Mouse (Mus musculus): ENCODE data around the gene Tldc2. TPM values are rescaled to one million over a fixed set of nuclear protein-coding genes. Genes with fewer than 3 reads are reported as not detected.

Tldc2 gene
- polyA plus RNA-seq, 1 experiment from 2014 or later = not detected

- DNase-seq (ENCODE audit: low spot score) = no peak
- no peaks in the 10 kb centered on the region for H3K9me3 ChIP-seq (replicated peaks)
- no peak overlapping the region for H3K27ac ChIP-seq
- peaks cover 93% of the 10 kb centered on the region for H3K36me3 ChIP-seq
- H3K4me1 ChIP-seq = peaks cover 13% of the 10 kb centered on the region
- H3K4me3 ChIP-seq = no peak overlapping the region
- H3K27me3 ChIP-seq (ENCODE audit: low read depth, poor library complexity, severe bottlenecking) = no peaks in the 10 kb centered on the region
- 85% methylated on average over 4 of the region's 4 CpGs for WGBS
These were observed 33.1 kb upstream of the Tldc2 start for GRCm38 (mm10) chr2:157053787-157054186.

GRCm38 (mm10) chr2:157054297-157054696, 32.6 kb upstream of the Tldc2 start:
- Histone ChIP-seq H3K9me3 (replicated peaks) (no peaks in the 10 kb centered on the region), H3K4me1 (peaks cover 18% of the 10 kb centered on the region), H3K27me3 (ENCODE audit: low read depth, poor library complexity, severe bottlenecking) (no peaks in the 10 kb centered on the region), H3K36me3 (peaks cover 93% of the 10 kb centered on the region), H3K27ac (no peak overlapping the region), H3K4me3 (no peak overlapping the region)
- WGBS = 92% methylated on average over 8 of the region's 8 CpGs
- DNase-seq (ENCODE audit: low spot score) = no peak

GRCm38 (mm10) chr2:157054816-157055215, 32.0 kb upstream of the Tldc2 start:
- Histone ChIP-seq H3K4me3 (no peak overlapping the region), H3K4me1 (peaks cover 23% of the 10 kb centered on the region), H3K36me3 (peaks cover 93% of the 10 kb centered on the region), H3K27me3 (ENCODE audit: low read depth, poor library complexity, severe bottlenecking) (no peaks in the 10 kb centered on the region), H3K9me3 (replicated peaks) (no peaks in the 10 kb centered on the region), H3K27ac (no peak overlapping the region)
- WGBS = 75% methylated on average over 5 of the region's 5 CpGs
- no peak for DNase-seq (ENCODE audit: low spot score)

- no peak overlapping the region for H3K27ac ChIP-seq
These were observed 31.1 kb upstream of the Tldc2 start for GRCm38 (mm10) chr2:157055721-157056120.

GRCm38 (mm10) chr2:157057186-157057585, 29.7 kb upstream of the Tldc2 start:
- Histone ChIP-seq H3K36me3 (peaks cover 92% of the 10 kb centered on the region), H3K9me3 (replicated peaks) (no peaks in the 10 kb centered on the region), H3K27me3 (ENCODE audit: low read depth, poor library complexity, severe bottlenecking) (no peaks in the 10 kb centered on the region), H3K4me3 (no peak overlapping the region), H3K27ac (no peak overlapping the region), H3K4me1 (peaks cover 24% of the 10 kb centered on the region)
- 97% methylated on average over 3 of the region's 3 CpGs for WGBS
- no peak for DNase-seq (ENCODE audit: low spot score)

More at GRCm38 (mm10) chr2:157055721-157056120, 31.1 kb upstream of the Tldc2 start:
- Histone ChIP-seq H3K27me3 (ENCODE audit: low read depth, poor library complexity, severe bottlenecking) (no peaks in the 10 kb centered on the region), H3K4me3 (no peak overlapping the region), H3K36me3 (peaks cover 93% of the 10 kb centered on the region), H3K9me3 (replicated peaks) (no peaks in the 10 kb centered on the region), H3K4me1 (peaks cover 24% of the 10 kb centered on the region)
- WGBS = 96% methylated on average over 6 of the region's 6 CpGs
- DNase-seq (ENCODE audit: low spot score) = no peak

GRCm38 (mm10) chr2:157057758-157058157, 29.1 kb upstream of the Tldc2 start:
- WGBS = 89% methylated on average over 4 of the region's 4 CpGs
- no peak overlapping the region for H3K4me3 ChIP-seq
- H3K27me3 ChIP-seq (ENCODE audit: low read depth, poor library complexity, severe bottlenecking) = no peaks in the 10 kb centered on the region
- H3K27ac ChIP-seq = 0 out of 2 replicates have a peak overlapping the region, but pooled peaks have one; percentile 31
- no peaks in the 10 kb centered on the region for H3K9me3 ChIP-seq (replicated peaks)
- H3K36me3 ChIP-seq = peaks cover 92% of the 10 kb centered on the region
- DNase-seq (ENCODE audit: low spot score) = no peak
- peaks cover 24% of the 10 kb centered on the region for H3K4me1 ChIP-seq

- H3K4me3 ChIP-seq = peak overlapping the region; percentile 30
- peaks cover 92% of the 10 kb centered on the region for H3K36me3 ChIP-seq
- no peaks in the 10 kb centered on the region for H3K9me3 ChIP-seq (replicated peaks)
- H3K27ac ChIP-seq = peak overlapping the region; percentile 88
- no peaks in the 10 kb centered on the region for H3K27me3 ChIP-seq (ENCODE audit: low read depth, poor library complexity, severe bottlenecking)
- peaks cover 30% of the 10 kb centered on the region for H3K4me1 ChIP-seq
- 14% methylated on average over 18 of the region's 18 CpGs for WGBS
- DNase-seq (ENCODE audit: low spot score) = peak; percentile 87
These were observed 28.4 kb upstream of the Tldc2 start for GRCm38 (mm10) chr2:157058342-157058998.

GRCm38 (mm10) chr2:157059166-157059565, 27.7 kb upstream of the Tldc2 start:
- peaks cover 91% of the 10 kb centered on the region for H3K36me3 ChIP-seq
- peaks cover 35% of the 10 kb centered on the region for H3K4me1 ChIP-seq
- H3K27me3 ChIP-seq (ENCODE audit: low read depth, poor library complexity, severe bottlenecking) = no peaks in the 10 kb centered on the region
- DNase-seq (ENCODE audit: low spot score) = no peak
- H3K27ac ChIP-seq = peak overlapping the region; percentile 88
- WGBS = 68% methylated on average over 8 of the region's 8 CpGs
- no peak overlapping the region for H3K4me3 ChIP-seq
- H3K9me3 ChIP-seq (replicated peaks) = no peaks in the 10 kb centered on the region

GRCm38 (mm10) chr2:157060037-157060436, 26.8 kb upstream of the Tldc2 start:
- H3K4me1 ChIP-seq = peaks cover 41% of the 10 kb centered on the region
- no peak for DNase-seq (ENCODE audit: low spot score)
- peaks cover 91% of the 10 kb centered on the region for H3K36me3 ChIP-seq
- no peaks in the 10 kb centered on the region for H3K9me3 ChIP-seq (replicated peaks)
- no peak overlapping the region for H3K4me3 ChIP-seq
- H3K27ac ChIP-seq = no peak overlapping the region
- no peaks in the 10 kb centered on the region for H3K27me3 ChIP-seq (ENCODE audit: low read depth, poor library complexity, severe bottlenecking)
- WGBS = 92% methylated on average over 14 of the region's 14 CpGs

GRCm38 (mm10) chr2:157060557-157061305, 26.1 kb upstream of the Tldc2 start:
- H3K36me3 ChIP-seq = peaks cover 90% of the 10 kb centered on the region
- H3K4me1 ChIP-seq = peaks cover 48% of the 10 kb centered on the region
- 90% methylated on average over 11 of the region's 11 CpGs for WGBS
- H3K4me3 ChIP-seq = no peak overlapping the region
- no peak for DNase-seq (ENCODE audit: low spot score)
- no peak overlapping the region for H3K27ac ChIP-seq
- H3K27me3 ChIP-seq (ENCODE audit: low read depth, poor library complexity, severe bottlenecking) = no peaks in the 10 kb centered on the region
- no peaks in the 10 kb centered on the region for H3K9me3 ChIP-seq (replicated peaks)

GRCm38 (mm10) chr2:157063241-157063700, 23.6 kb upstream of the Tldc2 start:
- Histone ChIP-seq H3K27me3 (ENCODE audit: low read depth, poor library complexity, severe bottlenecking) (no peaks in the 10 kb centered on the region), H3K27ac (no peak overlapping the region), H3K4me3 (no peak overlapping the region), H3K36me3 (peaks cover 85% of the 10 kb centered on the region), H3K9me3 (replicated peaks) (no peaks in the 10 kb centered on the region), H3K4me1 (peaks cover 46% of the 10 kb centered on the region)
- 66% methylated on average over 4 of the region's 4 CpGs for WGBS
- no peak for DNase-seq (ENCODE audit: low spot score)

- no peaks in the 10 kb centered on the region for H3K9me3 ChIP-seq (replicated peaks)
- no peak overlapping the region for H3K27ac ChIP-seq
- no peaks in the 10 kb centered on the region for H3K27me3 ChIP-seq (ENCODE audit: low read depth, poor library complexity, severe bottlenecking)
- 77% methylated on average over 7 of the region's 7 CpGs for WGBS
- no peak for DNase-seq (ENCODE audit: low spot score)
- peaks cover 43% of the 10 kb centered on the region for H3K4me1 ChIP-seq
- no peak overlapping the region for H3K4me3 ChIP-seq
- peaks cover 79% of the 10 kb centered on the region for H3K36me3 ChIP-seq
These were observed 22.7 kb upstream of the Tldc2 start for GRCm38 (mm10) chr2:157064136-157064535.

Measured in limb, embryonic 10.5 days (tissue).